Comparison of ENCODE assay signal across 9 mouse cellular contexts in genomic region chr2:148029751-148030612, GRCm38 (mm10). TPM values are rescaled to one million over a fixed set of nuclear protein-coding genes. Genes with fewer than 3 reads are reported as not detected.
DNase-seq lines count a peak whose midpoint lies in the region; ATAC-seq lines count a peak whose summit lies in the region.
"Had no signal": no experiment of that assay in that cellular context is flagged by ENCODE, and none has a peak within 500 bp of the region (broad histone marks: within the 10 kb centered on the region; RNA-seq: fewer than 3 reads in every experiment).

No protein-coding gene starts in this region.

- 1% methylated on average over 21 of the region's 21 CpGs for WGBS in kidney, embryonic 15.5 days
- WGBS in forebrain, embryonic 15.5 days = 2% methylated on average over 21 of the region's 21 CpGs
- 4% methylated on average over 21 of the region's 21 CpGs for WGBS in limb, embryonic 13.5 days
- under 1% methylated on average over 21 of the region's 21 CpGs for WGBS in neural tube, embryonic 11.5 days

- no peaks in the 10 kb centered on the region for H3K9me3 ChIP-seq in kidney, embryonic 15.5 days (replicated peaks)
- no peaks in the 10 kb centered on the region for H3K9me3 ChIP-seq in forebrain, embryonic 15.5 days
- no peaks in the 10 kb centered on the region for H3K9me3 ChIP-seq in limb, embryonic 13.5 days
- H3K9me3 ChIP-seq in neural tube, embryonic 11.5 days (ENCODE audit: control insufficient read depth, low read length) = no peaks in the 10 kb centered on the region

- no peaks in the 10 kb centered on the region for H3K36me3 ChIP-seq in kidney, embryonic 15.5 days
- no peaks in the 10 kb centered on the region for H3K36me3 ChIP-seq in forebrain, embryonic 15.5 days
- H3K36me3 ChIP-seq in limb, embryonic 13.5 days = no peaks in the 10 kb centered on the region
- H3K36me3 ChIP-seq in neural tube, embryonic 11.5 days (ENCODE audit: control insufficient read depth, insufficient read depth, low read length) = no peaks in the 10 kb centered on the region

- H3K4me3 ChIP-seq in kidney, embryonic 15.5 days (replicated peaks) = no peak overlapping the region
- no peak overlapping the region for H3K4me3 ChIP-seq in forebrain, embryonic 15.5 days
- H3K4me3 ChIP-seq in limb, embryonic 13.5 days = no peak overlapping the region
- H3K4me3 ChIP-seq in neural tube, embryonic 11.5 days (ENCODE audit: low read depth, low read length) = no peak overlapping the region

- intact Hi-C loops in gastrocnemius, postnatal 14 days (cut with DNase I; ENCODE audit: low total_unique reads) = no loop called here

- no peak for DNase-seq in kidney, adult 11 months
- no peak for DNase-seq in neural tube, embryonic 11.5 days (ENCODE audit: low spot score)
- DNase-seq in Muller cell, postnatal 12 days (ENCODE audit: inconsistent ontology term) = no peak
- DNase-seq in gastrocnemius, postnatal 14 days = no peak
- no peak for DNase-seq in ovary, postnatal 10 days (ENCODE audit: low spot score)

- no peak overlapping the region for H3K9ac ChIP-seq in kidney, embryonic 15.5 days
- no peak overlapping the region for H3K9ac ChIP-seq in forebrain, embryonic 15.5 days (replicated peaks)
- no peak overlapping the region for H3K9ac ChIP-seq in limb, embryonic 13.5 days
- no peak overlapping the region for H3K9ac ChIP-seq in neural tube, embryonic 11.5 days (ENCODE audit: low read length)

- H3K4me2 ChIP-seq in kidney, embryonic 15.5 days = no peak overlapping the region
- H3K4me2 ChIP-seq in forebrain, embryonic 15.5 days (replicated peaks) = no peak overlapping the region
- no peak overlapping the region for H3K4me2 ChIP-seq in limb, embryonic 13.5 days (replicated peaks)
- no peak overlapping the region for H3K4me2 ChIP-seq in neural tube, embryonic 11.5 days (ENCODE audit: low read depth)

- H3K4me1 ChIP-seq in kidney, embryonic 15.5 days = 0 out of 2 replicates have a peak, but pooled peaks cover 4% of the 10 kb centered on the region
- no peaks in the 10 kb centered on the region for H3K4me1 ChIP-seq in forebrain, embryonic 15.5 days
- H3K4me1 ChIP-seq in limb, embryonic 13.5 days = no peaks in the 10 kb centered on the region
- H3K4me1 ChIP-seq in neural tube, embryonic 11.5 days (ENCODE audit: control insufficient read depth, insufficient read depth, low read length) = no peaks in the 10 kb centered on the region

- peak; percentile 74 for ATAC-seq in kidney, embryonic 15.5 days (replicated peaks; ENCODE audit: low FRiP score)
- 0 out of 2 replicates have a peak, but pooled peaks have one; percentile 43 for ATAC-seq in forebrain, embryonic 15.5 days (replicated peaks)
- peak; percentile 48; the same call in 1 of the 2 replicates for ATAC-seq in limb, embryonic 13.5 days (ENCODE audit: low FRiP score, low read depth)
- peak; percentile 10; the same call in 1 of the 2 replicates for ATAC-seq in neural tube, embryonic 11.5 days (ENCODE audit: insufficient read depth, low FRiP score, low TSS enrichment)

- H3K27me3 ChIP-seq in kidney, embryonic 15.5 days = peaks cover 97% of the 10 kb centered on the region
- H3K27me3 ChIP-seq in forebrain, embryonic 15.5 days = peaks cover 93% of the 10 kb centered on the region
- H3K27me3 ChIP-seq in limb, embryonic 13.5 days = peaks cover 95% of the 10 kb centered on the region
- H3K27me3 ChIP-seq in neural tube, embryonic 11.5 days (ENCODE audit: control insufficient read depth, insufficient read depth, low read length) = peaks cover 95% of the 10 kb centered on the region

- H3K27ac ChIP-seq in kidney, embryonic 15.5 days = no peak overlapping the region
- H3K27ac ChIP-seq in forebrain, embryonic 15.5 days (replicated peaks) = no peak overlapping the region
- H3K27ac ChIP-seq in limb, embryonic 13.5 days = no peak overlapping the region
- H3K27ac ChIP-seq in neural tube, embryonic 11.5 days (ENCODE audit: low read depth, low read length) = no peak overlapping the region

RNA-seq across cellular contexts. Expression of gene Foxa2, which starts 16.8 kb away (rescaled TPM):
- polyA plus RNA-seq in kidney, embryonic 15.5 days (2015; fragmentation: Nextera tagmentation; extraction: Ambion mirVana) = 0.17 and 0.58 TPM in 2 replicates
- polyA plus RNA-seq in forebrain, embryonic 15.5 days (2015; fragmentation: Nextera tagmentation; extraction: Ambion mirVana) = not detected in 2 replicates
- 0.06 TPM in 1 of 2 replicates, not detected in the other for polyA plus RNA-seq in limb, embryonic 13.5 days (2015; fragmentation: Nextera tagmentation; extraction: Ambion mirVana)
- 4.0 and 4.1 TPM in 2 replicates for polyA plus RNA-seq in neural tube, embryonic 11.5 days (2014; fragmentation: Nextera tagmentation; extraction: Ambion mirVana)
- total RNA-seq in gastrocnemius, postnatal 14 days (2021) = not detected
- total RNA-seq: left cerebral cortex, postnatal 14 days had no signal

Comparison
In these comparisons a context has a peak if more than half of its experiments do, and no peak if none do; other contexts are left out.
1. ATAC-seq: peak in every context shown above with its lines; median percentile 74 in kidney, embryonic 15.5 days; 48 in limb, embryonic 13.5 days; 43 in forebrain, embryonic 15.5 days; 10 in neural tube, embryonic 11.5 days.